Mouse (Mus musculus): ENCODE measurements around the gene Cbx8.

Gene Cbx8

GRCm38 (mm10) chr11:119048133-119048510 lies 7.4 kb upstream of the Cbx8 start:
- no peak for DNase-seq

GRCm38 (mm10) chr11:119047261-119048132 lies 6.7 kb upstream of the Cbx8 start:
- no peak for DNase-seq

GRCm38 (mm10) chr11:119046601-119047245 lies 6.0 kb upstream of the Cbx8 start:
- peak; percentile 69 for DNase-seq

GRCm38 (mm10) chr11:119044551-119045337 lies 4.0 kb upstream of the Cbx8 start:
- DNase-seq = no peak

GRCm38 (mm10) chr11:119043761-119044550 lies 3.2 kb upstream of the Cbx8 start:
- DNase-seq = no peak

GRCm38 (mm10) chr11:119043273-119043540 lies 2.4 kb upstream of the Cbx8 start:
- DNase-seq = no peak

GRCm38 (mm10) chr11:119042466-119043272 lies 1.9 kb upstream of the Cbx8 start:
- no peak for DNase-seq

DNA sequence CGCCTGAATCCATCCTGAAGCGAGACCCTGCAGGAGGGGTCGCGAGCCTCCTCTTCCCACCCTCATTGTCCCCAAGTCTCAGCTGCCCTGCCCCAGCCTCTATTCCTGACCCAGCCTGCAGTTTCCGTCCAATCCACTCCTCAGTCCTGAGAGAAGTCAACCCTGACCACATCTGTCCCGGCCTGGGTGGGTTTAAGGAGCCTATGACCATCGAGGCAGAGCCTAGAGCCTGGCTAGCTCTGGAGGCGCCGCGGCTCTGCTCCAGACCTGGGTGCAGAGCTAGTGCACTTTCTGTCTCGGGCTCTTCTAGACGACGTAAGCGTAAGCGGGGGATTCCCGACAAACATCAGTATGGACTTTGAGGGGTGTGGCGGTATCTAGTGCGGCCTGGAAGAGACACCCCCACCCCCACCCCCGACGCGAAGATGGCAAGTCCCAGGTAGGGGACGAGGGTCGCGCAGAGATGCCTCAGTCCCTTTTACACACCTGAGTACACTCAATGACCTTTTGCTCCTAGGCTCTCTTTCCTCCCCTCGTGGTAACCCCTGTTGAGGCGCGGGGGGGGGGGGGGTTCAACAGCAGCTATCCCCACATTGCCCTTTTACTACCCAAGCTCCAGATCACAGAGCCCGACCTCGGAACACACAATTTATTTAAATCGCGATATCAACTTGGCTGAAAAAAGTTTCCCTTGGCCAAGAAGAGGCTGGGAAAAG lies 1.1 kb upstream of the Cbx8 start:
- no peak for DNase-seq

GRCm38 (mm10) chr11:119041325-119041716 lies 552 bp upstream of the Cbx8 start:
- DNase-seq = peak; percentile 73

- no peak for DNase-seq
Measured at GRCm38 (mm10) chr11:119039732-119040512, 847 bp downstream of the Cbx8 start.

DNA sequence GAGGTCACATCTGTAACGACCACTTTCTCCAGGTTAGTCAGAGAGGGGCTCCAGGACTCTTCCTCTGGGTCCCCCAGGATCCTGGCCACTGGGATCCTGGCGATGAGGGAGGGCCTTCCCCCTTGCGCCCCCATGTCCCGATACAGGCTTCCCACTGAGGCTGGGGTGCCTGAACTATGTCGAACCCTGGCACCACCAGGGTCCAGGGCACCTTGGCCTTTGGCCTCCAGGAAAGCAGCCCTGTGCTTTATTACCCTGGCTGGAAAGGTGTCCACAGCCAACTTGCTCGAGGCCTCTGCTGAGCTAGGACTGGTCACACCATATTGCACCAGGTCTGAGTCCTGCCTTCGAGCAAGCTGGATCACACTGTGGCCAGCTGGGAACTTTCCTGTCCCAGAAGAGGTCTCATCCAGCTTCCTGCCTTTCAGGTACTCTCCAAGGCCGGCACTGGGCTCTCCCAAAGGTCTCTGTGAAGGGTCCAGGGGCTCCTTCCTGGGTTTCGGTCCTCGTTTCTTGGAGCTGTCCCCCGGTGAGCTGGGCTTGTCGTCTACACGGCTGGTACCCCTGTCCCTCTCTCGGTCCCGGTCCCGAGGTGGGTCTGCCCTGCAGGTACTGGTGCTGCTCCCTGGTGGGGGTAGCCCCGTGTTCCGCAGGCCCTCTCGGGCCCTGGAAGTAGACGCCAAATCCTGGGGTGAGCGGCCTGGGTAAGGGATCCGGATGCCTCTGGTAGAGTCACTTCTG lies 1.9 kb downstream of the Cbx8 start:
- no peak for DNase-seq

- no peak for DNase-seq
Measured at GRCm38 (mm10) chr11:119037780-119038401, 2.9 kb downstream of the Cbx8 start.

DNA sequence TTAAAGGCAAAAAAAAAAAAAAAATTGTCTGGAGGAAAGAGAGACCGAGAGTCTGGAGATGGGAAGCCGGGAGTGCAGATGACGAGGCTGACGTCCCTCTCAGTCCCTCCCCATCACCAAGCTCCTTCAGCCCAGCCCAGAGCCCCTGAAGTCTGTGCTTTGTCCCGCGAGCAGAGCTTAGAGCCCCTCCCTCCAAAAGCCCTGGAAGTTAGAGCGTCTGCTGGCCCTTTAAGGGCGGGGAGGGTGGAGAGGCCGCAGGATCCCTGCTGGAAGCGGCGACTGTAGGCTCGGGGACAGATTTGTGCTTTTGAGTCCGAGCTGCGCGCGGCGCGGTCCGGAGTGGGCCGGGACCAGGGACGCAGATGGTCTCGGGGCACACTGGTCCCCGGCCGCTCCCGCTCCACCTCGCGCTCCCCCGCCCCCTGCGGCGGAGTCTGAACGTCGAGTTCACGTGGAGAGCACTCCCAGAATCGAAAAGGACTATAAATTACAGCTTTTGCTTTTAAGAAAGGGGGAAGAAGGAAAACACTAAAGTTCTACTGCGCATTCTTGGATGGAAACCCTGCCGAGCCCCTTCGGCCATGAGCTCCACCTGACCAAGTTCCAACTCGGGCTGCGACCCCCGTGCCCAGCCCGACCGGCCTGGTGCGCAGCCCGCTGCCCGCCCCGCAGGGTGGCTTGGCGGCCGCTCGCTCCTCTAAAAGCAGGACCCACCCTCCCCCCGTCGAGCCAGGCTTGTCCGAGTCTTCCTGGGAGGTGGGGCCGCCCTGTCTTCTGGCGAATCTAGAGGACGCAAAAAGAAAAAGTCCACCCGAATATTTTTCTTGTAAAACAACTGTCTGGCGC lies 3.6 kb downstream of the Cbx8 start:
- DNase-seq = no peak

DNA sequence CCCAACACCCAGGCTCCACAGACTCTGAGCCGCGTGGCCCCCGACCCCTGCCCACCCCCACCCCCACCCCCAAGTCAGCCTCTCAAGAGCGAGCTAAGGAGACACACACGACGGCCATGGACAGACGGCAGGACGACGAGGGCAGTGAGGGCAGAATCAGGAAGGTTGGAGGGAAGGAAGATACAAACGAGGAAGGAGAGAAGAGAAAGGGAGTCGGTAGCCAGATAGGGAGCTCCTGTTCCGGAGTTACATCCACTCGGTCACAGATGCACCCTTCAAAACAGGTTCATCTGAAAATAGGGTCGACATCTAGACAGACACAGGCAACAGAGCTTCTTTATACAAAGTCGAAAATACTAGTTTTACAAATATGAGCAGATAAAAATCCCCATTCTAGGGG lies 4.3 kb downstream of the Cbx8 start:
- no peak for DNase-seq

DNA sequence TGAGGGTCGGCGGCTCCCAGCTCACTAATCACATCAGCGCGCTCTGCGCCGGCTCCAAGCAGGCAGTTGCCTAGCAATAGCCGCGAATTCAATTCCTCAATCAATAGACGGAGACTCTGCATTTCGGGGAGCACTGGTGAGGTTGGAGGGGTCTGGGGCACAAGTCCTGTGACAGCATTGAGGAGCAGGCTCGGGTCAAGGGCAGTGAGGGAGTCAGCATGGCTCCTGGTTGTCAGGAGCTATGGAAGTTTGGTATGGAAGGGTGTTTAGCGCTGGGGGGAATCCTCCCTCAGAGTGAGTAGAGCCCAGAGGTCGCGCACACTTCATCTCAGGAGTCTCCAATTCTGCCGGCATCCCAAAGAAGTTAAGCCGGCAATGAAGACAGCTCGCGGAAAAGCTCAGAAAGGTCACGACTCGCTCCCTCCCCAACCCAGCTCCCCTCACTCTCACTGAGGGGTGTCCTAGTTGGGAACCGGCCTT lies 5.0 kb downstream of the Cbx8 start:
- DNase-seq = no peak

GRCm38 (mm10) chr11:119035094-119035685 lies 5.6 kb downstream of the Cbx8 start:
- no peak for DNase-seq

DNA sequence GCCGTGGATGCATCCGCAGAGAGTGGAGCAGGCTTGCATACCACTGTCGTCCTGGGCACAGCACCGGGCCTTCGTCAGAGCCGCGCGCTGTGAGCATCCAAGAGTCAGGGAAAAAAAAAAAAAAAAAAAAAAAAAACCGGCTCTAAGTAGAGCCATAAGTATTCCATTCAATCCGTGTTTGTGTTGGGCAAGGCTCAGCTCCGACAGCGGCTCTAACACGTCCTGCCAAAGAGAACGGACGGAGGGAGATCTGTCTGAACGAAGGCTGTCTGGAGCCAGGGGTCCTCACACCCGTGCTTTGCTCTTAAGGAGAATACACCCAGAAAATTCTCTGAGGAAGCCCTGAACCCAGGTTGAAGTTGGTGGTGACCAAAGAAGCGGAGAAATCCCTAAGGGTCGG lies 6.1 kb downstream of the Cbx8 start:
- DNase-seq = no peak
